Mouse (Mus musculus) CH12.LX (cell line): Measurements from ENCODE around the gene Mad1l1. TPM values are rescaled to one million over a fixed set of nuclear protein-coding genes. Genes with fewer than 3 reads are reported as not detected.

Experiments
- DNase-seq: peaks from one replicate; pipeline ENCODE4 v3.0.0-alpha.2; 2013; ENCODE audit errors: extremely low read depth
- H3K27ac ChIP-seq: 2 replicates; pipeline ENCODE4 v1.5.1; 2012; ENCODE audit warnings: low read depth, mild to moderate bottlenecking, control low read depth, moderate library complexity; ENCODE audit not compliant: insufficient read depth
- H3K27me3 ChIP-seq: replicated peaks from 2 replicates; pipeline ENCODE3; 2012; ENCODE audit warnings: inconsistent platforms
- H3K36me3 ChIP-seq, 2 experiments: replicated peaks in 1 of 2; 2 replicates each; pipeline versions ENCODE3 to v1.6.1; 2012; ENCODE audit warnings: inconsistent platforms in 1 of 2, low read length in 1 of 2, mild to moderate bottlenecking in 1 of 2, mixed read lengths in 1 of 2, moderate library complexity in 1 of 2; ENCODE audit not compliant: control insufficient read depth in 1 of 2, insufficient read depth in 1 of 2
- H3K4me1 ChIP-seq, 2 experiments: 2 replicates each; pipeline ENCODE4 v1.6.1; 2012; ENCODE audit warnings: inconsistent platforms in 1 of 2, moderate library complexity in 1 of 2; ENCODE audit not compliant: insufficient read depth in 2 of 2, control insufficient read depth in 1 of 2
- H3K4me2 ChIP-seq: 2 replicates; pipeline ENCODE4 v1.6.1; 2012; ENCODE audit warnings: low read depth, mild to moderate bottlenecking, control low read depth; ENCODE audit not compliant: poor library complexity, insufficient read depth, severe bottlenecking
- H3K4me3 ChIP-seq, 3 experiments: fragments of 150-350 bp in 1 of 3; sonication (generic) in 1 of 3; replicated peaks in 1 of 3; 2 replicates each; pipeline versions ENCODE3 to v1.5.1; 2011 to 2012; ENCODE audit warnings: low read depth in 2 of 3, low read length in 2 of 3, mild to moderate bottlenecking in 2 of 3, moderate library complexity in 2 of 3, control low read depth in 1 of 3, improper control_type of control experiment in 1 of 3, inconsistent platforms in 1 of 3, mixed read lengths in 1 of 3; ENCODE audit not compliant: poor library complexity in 1 of 3
- H3K79me2 ChIP-seq: replicated peaks from 2 replicates; pipeline ENCODE4 v1.6.1; 2012; ENCODE audit warnings: mild to moderate bottlenecking, moderate library complexity; ENCODE audit not compliant: control insufficient read depth, poor library complexity, insufficient read depth, severe bottlenecking; ENCODE audit errors: extremely low read depth
- H3K9ac ChIP-seq: 2 replicates; pipeline ENCODE4 v1.6.1; 2012; ENCODE audit warnings: low read depth, mild to moderate bottlenecking, control low read depth, moderate library complexity; ENCODE audit not compliant: insufficient read depth
- H3K9me3 ChIP-seq: replicated peaks from 2 replicates; pipeline ENCODE3; 2012; ENCODE audit warnings: low read length, inconsistent platforms, mixed read lengths
- BHLHE40 ChIP-seq: IDR thresholded peaks from 2 replicates; pipeline ENCODE4 v1.6.1; 2011; ENCODE audit warnings: mild to moderate bottlenecking, low read depth, low read length, improper control_type of control experiment
- CHD1 ChIP-seq: IDR thresholded peaks from 2 replicates; pipeline ENCODE4 v1.6.1; 2012; ENCODE audit warnings: low read depth, low read length, improper control_type of control experiment, inconsistent platforms
- CHD2 ChIP-seq: IDR thresholded peaks from 2 replicates; pipeline ENCODE4 v1.6.1; 2011; ENCODE audit warnings: low read length, improper control_type of control experiment
- E2F4 ChIP-seq: IDR thresholded peaks from 2 replicates; pipeline ENCODE4 v1.6.1; 2011; ENCODE audit warnings: low read depth, low read length, improper control_type of control experiment; ENCODE audit not compliant: insufficient replicate concordance
- EP300 ChIP-seq: IDR thresholded peaks from 2 replicates; pipeline ENCODE4 v1.6.1; 2011; ENCODE audit warnings: low read length, improper control_type of control experiment
- ETS1 ChIP-seq: conservative IDR thresholded peaks from 2 replicates; pipeline ENCODE4 v1.6.1; 2012; ENCODE audit warnings: low read depth, mild to moderate bottlenecking, inconsistent platforms, low read length, improper control_type of control experiment, moderate library complexity
- HCFC1 ChIP-seq: IDR thresholded peaks from 2 replicates; pipeline ENCODE4 v1.6.1; 2012; ENCODE audit warnings: low read depth, mild to moderate bottlenecking, inconsistent platforms, low read length, improper control_type of control experiment
- IRF4 ChIP-seq: IDR thresholded peaks from 2 replicates; pipeline ENCODE4 v1.6.1; 2014; ENCODE audit warnings: low read depth, mild to moderate bottlenecking, inconsistent platforms, low read length, improper control_type of control experiment
- JUN ChIP-seq: IDR thresholded peaks from 2 replicates; pipeline ENCODE4 v1.6.1; 2011; ENCODE audit warnings: low read depth, mild to moderate bottlenecking, low read length, improper control_type of control experiment, moderate library complexity; ENCODE audit not compliant: insufficient read depth
- JUND ChIP-seq: conservative IDR thresholded peaks from 2 replicates; pipeline ENCODE4 v1.6.1; 2011; ENCODE audit warnings: low read depth, low read length, improper control_type of control experiment
- MAZ ChIP-seq: IDR thresholded peaks from 2 replicates; pipeline ENCODE4 v1.6.1; 2012; ENCODE audit warnings: low read depth, mild to moderate bottlenecking, inconsistent platforms, low read length, improper control_type of control experiment, moderate library complexity
- MXI1 ChIP-seq: IDR thresholded peaks from 2 replicates; pipeline ENCODE4 v1.6.1; 2011; ENCODE audit warnings: mild to moderate bottlenecking, low read depth, low read length, improper control_type of control experiment
- MYC ChIP-seq: IDR thresholded peaks from 2 replicates; pipeline ENCODE4 v1.6.1; 2011; ENCODE audit warnings: low read depth, mild to moderate bottlenecking, improper control_type of control experiment, low read length
- POLR2A ChIP-seq: IDR thresholded peaks from 2 replicates; pipeline ENCODE4 v1.6.1; 2011; ENCODE audit warnings: low read depth, mild to moderate bottlenecking, improper control_type of control experiment, low read length
- POLR2AphosphoS2 ChIP-seq: IDR thresholded peaks from 2 replicates; pipeline ENCODE4 v1.6.1; 2011; ENCODE audit warnings: low read depth, low read length, improper control_type of control experiment
- RAD21 ChIP-seq: IDR thresholded peaks from 2 replicates; pipeline ENCODE4 v1.6.1; 2011; ENCODE audit warnings: low read depth, mild to moderate bottlenecking, low read length, improper control_type of control experiment, moderate library complexity
- RCOR1 ChIP-seq: conservative IDR thresholded peaks from 2 replicates; pipeline ENCODE4 v1.6.1; 2012; ENCODE audit warnings: low read depth, mild to moderate bottlenecking, inconsistent platforms, low read length, improper control_type of control experiment
- SMC3 ChIP-seq: IDR thresholded peaks from 2 replicates; pipeline ENCODE4 v1.6.1; 2011; ENCODE audit warnings: low read depth, low read length, improper control_type of control experiment
- TBP ChIP-seq: conservative IDR thresholded peaks from 2 replicates; pipeline ENCODE4 v1.6.1; 2011; ENCODE audit warnings: low read depth, low read length, improper control_type of control experiment
- USF1 ChIP-seq: IDR thresholded peaks from 2 replicates; pipeline ENCODE4 v1.6.1; 2014; ENCODE audit warnings: low read depth, mild to moderate bottlenecking, inconsistent platforms, low read length, improper control_type of control experiment
- ZC3H11A ChIP-seq: IDR thresholded peaks from 2 replicates; pipeline ENCODE4 v1.6.1; 2012; ENCODE audit warnings: low read depth, mild to moderate bottlenecking, inconsistent platforms, low read length, improper control_type of control experiment
- ZMIZ1 ChIP-seq: IDR thresholded peaks from 2 replicates; pipeline ENCODE4 v1.6.1; 2012; ENCODE audit warnings: low read depth, mild to moderate bottlenecking, inconsistent platforms, low read length, improper control_type of control experiment
- ZNF384 ChIP-seq: IDR thresholded peaks from 2 replicates; pipeline ENCODE4 v1.6.1; 2012; ENCODE audit warnings: low read depth, low read length, improper control_type of control experiment, inconsistent platforms
- dilution Hi-C: fragments of 300-500 bp; cut with MboI; formaldehyde crosslinking; loops from 2 replicates; pipeline ENCODE4 v1.14.3; 2020; ENCODE audit warnings: low sequenced_read_pairs; ENCODE audit not compliant: extremely low pct_unique_long_range_greater_than_20kb, extremely low pct_ligation_motif_present
- in situ Hi-C: fragments of 300-500 bp; cut with MboI; formaldehyde crosslinking; loops from 3 replicates; pipeline ENCODE4 v1.14.3; 2019; ENCODE audit warnings: low sequenced_read_pairs, low pct_ligation_motif_present, low pct_unique_long_range_greater_than_20kb, mixed read lengths
- polyA plus RNA-seq: library from polyadenylated mRNA; unstranded; fragments of >175 nt; gene quantifications from 2 replicates; pipeline ENCODE4 v1.2.1, GENCODE M21; 2012; ENCODE audit warnings: low read depth; ENCODE audit not compliant: insufficient read length
- total RNA-seq, 2 experiments: library from RNA; depleted of rRNA; stranded (reverse); fragments of 300-350 nt in 1 of 2; fragments of >200 nt in 1 of 2; gene quantifications; 2 replicates each; pipeline ENCODE4 v1.2.3; 2012 to 2014

The Mad1l1 gene
- total and polyA plus RNA-seq, 3 experiments, result 24.8 to 45.6 (median 28.9) TPM

GRCm38 (mm10) chr5:140123194-140123593 is 198.2 kb downstream of the Mad1l1 start:
- Histone ChIP-seq H3K9ac (no peak overlapping the region), H3K27ac (no peak overlapping the region), H3K27me3 (no peaks in the 10 kb centered on the region), H3K79me2 (no peaks in the 10 kb centered on the region), H3K4me2 (no peak overlapping the region), H3K4me3 (no peak overlapping the region), H3K4me1 (peaks cover 0 to 52% of the 10 kb centered on the region in 2 experiments; a peak in 2 of 4 replicates), H3K36me3 (peaks cover 3 to 64% of the 10 kb centered on the region in 2 experiments), H3K9me3 (no peaks in the 10 kb centered on the region)
- peak; percentile 43 for DNase-seq
- dilution Hi-C loops (no loop called here), in situ Hi-C loops (no loop called here)
- no peak for TF ChIP-seq SMC3
- TF ChIP-seq TBP, result no peak
- TF ChIP-seq HCFC1, result no peak
- no peak for TF ChIP-seq JUN
- no peak for TF ChIP-seq BHLHE40
- no peak for TF ChIP-seq E2F4
- TF ChIP-seq CHD2, result no peak
- no peak for TF ChIP-seq MYC
- TF ChIP-seq JUND, result no peak
- TF ChIP-seq ZNF384, result no peak
- TF ChIP-seq MXI1, result no peak
- TF ChIP-seq POLR2A, result no peak
- TF ChIP-seq CHD1, result no peak
- TF ChIP-seq POLR2AphosphoS2, result no peak
- TF ChIP-seq ZMIZ1, result no peak
- no peak for TF ChIP-seq RCOR1
- no peak for TF ChIP-seq RAD21
- TF ChIP-seq ETS1, result no peak
- TF ChIP-seq IRF4, result no peak
- TF ChIP-seq EP300, result no peak

- peaks cover 0 to 52% of the 10 kb centered on the region in 2 experiments; a peak in 2 of 4 replicates for H3K4me1 ChIP-seq
- H3K9me3 ChIP-seq, result no peaks in the 10 kb centered on the region
- in situ Hi-C loops (no loop called here), dilution Hi-C loops (no loop called here)
- no peak overlapping the region for H3K4me2 ChIP-seq
- no peak overlapping the region for H3K9ac ChIP-seq
- DNase-seq, result no peak
- H3K79me2 ChIP-seq, result no peaks in the 10 kb centered on the region
- H3K36me3 ChIP-seq, result peaks cover under 1 to 67% of the 10 kb centered on the region in 2 experiments
- H3K4me3 ChIP-seq, result no peak overlapping the region
- no peak for TF ChIP-seq USF1
- no peak for TF ChIP-seq RAD21
- no peak for TF ChIP-seq ZC3H11A
- no peak for TF ChIP-seq ETS1
- TF ChIP-seq MAZ, result no peak
- no peak for TF ChIP-seq CHD2
- no peaks in the 10 kb centered on the region for H3K27me3 ChIP-seq
- H3K27ac ChIP-seq, result no peak overlapping the region
These were observed 199.4 kb downstream of the Mad1l1 start for GRCm38 (mm10) chr5:140121966-140122365.
